ENCODE assay signal across 8 mouse cellular contexts in the genomic region with DNA sequence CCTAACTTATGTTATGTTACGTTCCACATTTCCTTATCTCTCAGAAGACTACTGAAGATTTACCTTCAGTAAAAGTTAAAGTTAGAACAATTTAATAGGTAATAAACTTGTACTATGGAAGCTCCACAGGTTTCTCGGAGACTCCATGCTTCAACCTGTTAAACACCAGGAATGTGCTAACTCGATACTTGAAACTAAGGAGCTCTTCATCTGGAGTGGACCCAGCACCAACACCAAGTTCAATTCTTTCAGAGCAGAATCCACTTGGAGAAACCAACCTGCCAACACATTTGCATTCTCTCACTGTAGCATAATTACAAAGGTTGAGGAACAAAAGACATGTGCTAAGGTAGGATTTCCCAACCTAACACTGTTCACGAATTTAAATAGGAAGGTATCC. TPM values are rescaled to one million over a fixed set of nuclear protein-coding genes. Genes with fewer than 3 reads are reported as not detected.
DNase-seq lines count a peak whose midpoint lies in the region; ATAC-seq and TF ChIP-seq lines count a peak whose summit lies in the region.

No protein-coding gene starts in this region.

- 53% methylated on average over 4 of the region's 4 CpGs for WGBS in lung, embryonic 14.5 days
- WGBS in forebrain, embryonic 13.5 days = 83% methylated on average over 4 of the region's 4 CpGs
- 75% methylated on average over 4 of the region's 4 CpGs for WGBS in limb, embryonic 11.5 days
- 77% methylated on average over 4 of the region's 4 CpGs for whole genome bisulfite sequencing in neural tube, embryonic 14.5 days

- intact Hi-C loops in left cerebral cortex, adult 2 months (cut with DNase I) = loop anchor here (10.0 kb wide), 1 partner anchor 410 kb away; no protein-coding TSS in a partner anchor

- no peak for ATAC-seq in lung, embryonic 14.5 days (ENCODE audit: insufficient read depth)
- ATAC-seq in forebrain, embryonic 13.5 days = no peak
- ATAC-seq in limb, embryonic 11.5 days (ENCODE audit: insufficient number of reproducible peaks, low FRiP score, low TSS enrichment, low read depth) = no peak
- ATAC-seq in neural tube, embryonic 14.5 days (ENCODE audit: low read depth) = no peak

- no peaks in the 10 kb centered on the region for H3K4me1 ChIP-seq in lung, embryonic 14.5 days (ENCODE audit: insufficient read depth)
- H3K4me1 ChIP-seq in forebrain, embryonic 13.5 days = peaks cover 18% of the 10 kb centered on the region
- H3K4me1 ChIP-seq in limb, embryonic 11.5 days (ENCODE audit: control insufficient read depth, insufficient read depth, low read length) = 0 out of 2 replicates have a peak, but pooled peaks cover 6% of the 10 kb centered on the region
- H3K4me1 ChIP-seq in neural tube, embryonic 14.5 days (ENCODE audit: control insufficient read depth, insufficient read depth, low read length) = peaks cover 16% of the 10 kb centered on the region

- H3K9ac ChIP-seq in lung, embryonic 14.5 days = 0 out of 2 replicates have a peak overlapping the region, but pooled peaks have one; percentile 13
- H3K9ac ChIP-seq in forebrain, embryonic 13.5 days = no peak overlapping the region
- no peak overlapping the region for H3K9ac ChIP-seq in limb, embryonic 11.5 days (ENCODE audit: low read length)
- no peak overlapping the region for H3K9ac ChIP-seq in neural tube, embryonic 14.5 days (replicated peaks; ENCODE audit: low read depth, low read length)

- peak overlapping the region; percentile 99 for H3K4me3 ChIP-seq in lung, embryonic 14.5 days (ENCODE audit: low read depth, low read length)
- peak overlapping the region; percentile 99 for H3K4me3 ChIP-seq in forebrain, embryonic 13.5 days
- H3K4me3 ChIP-seq in limb, embryonic 11.5 days (ENCODE audit: low read depth, low read length) = 0 out of 2 replicates have a peak overlapping the region, but pooled peaks have one; percentile 98
- H3K4me3 ChIP-seq in neural tube, embryonic 14.5 days (ENCODE audit: low read depth, low read length) = peak overlapping the region; percentile 96
- no peak overlapping the region for H3K4me3 ChIP-seq in left cerebral cortex, adult 2 months

- H3K4me2 ChIP-seq in lung, embryonic 14.5 days = peak overlapping the region; percentile 87
- H3K4me2 ChIP-seq in forebrain, embryonic 13.5 days = peak overlapping the region; percentile 79
- peak overlapping the region; percentile 12; the same call in 1 of the 2 replicates for H3K4me2 ChIP-seq in limb, embryonic 11.5 days (ENCODE audit: low read depth, severe bottlenecking)
- peak overlapping the region; percentile 52 for H3K4me2 ChIP-seq in neural tube, embryonic 14.5 days (ENCODE audit: low read depth, low read length)

- H3K36me3 ChIP-seq in lung, embryonic 14.5 days (ENCODE audit: insufficient read depth) = peaks cover 49% of the 10 kb centered on the region
- peaks cover 41% of the 10 kb centered on the region for H3K36me3 ChIP-seq in forebrain, embryonic 13.5 days (ENCODE audit: poor library complexity, severe bottlenecking)
- peaks cover 14% of the 10 kb centered on the region for H3K36me3 ChIP-seq in limb, embryonic 11.5 days (ENCODE audit: control insufficient read depth, insufficient read depth, low read length)
- peaks cover 32% of the 10 kb centered on the region for H3K36me3 ChIP-seq in neural tube, embryonic 14.5 days (ENCODE audit: control insufficient read depth, insufficient read depth, low read length)

- H3K27ac ChIP-seq in lung, embryonic 14.5 days (ENCODE audit: low read depth) = no peak overlapping the region
- H3K27ac ChIP-seq in forebrain, embryonic 13.5 days = no peak overlapping the region
- H3K27ac ChIP-seq in limb, embryonic 11.5 days (replicated peaks; ENCODE audit: low read depth, low read length) = no peak overlapping the region
- H3K27ac ChIP-seq in neural tube, embryonic 14.5 days (ENCODE audit: low read depth, low read length) = no peak overlapping the region
- H3K27ac ChIP-seq in left cerebral cortex, adult 2 months = no peak overlapping the region

- H3K27me3 ChIP-seq in lung, embryonic 14.5 days (ENCODE audit: insufficient read depth, low read length) = no peaks in the 10 kb centered on the region
- no peaks in the 10 kb centered on the region for H3K27me3 ChIP-seq in forebrain, embryonic 13.5 days
- H3K27me3 ChIP-seq in limb, embryonic 11.5 days (ENCODE audit: control insufficient read depth, insufficient read depth, low read length) = no peaks in the 10 kb centered on the region
- H3K27me3 ChIP-seq in neural tube, embryonic 14.5 days (ENCODE audit: control insufficient read depth, insufficient read depth, low read length) = 0 out of 2 replicates have a peak, but pooled peaks cover 2% of the 10 kb centered on the region

- no peak for TF ChIP-seq CTCF in lung, embryonic 14.5 days (IDR thresholded peaks at IDR 0.05; ENCODE audit: low read depth)
- no peak for TF ChIP-seq CTCF in left cerebral cortex, adult 2 months (IDR thresholded peaks at IDR 0.05)

- DNase-seq in lung, embryonic 14.5 days = no peak
- no peak for DNase-seq in lung, postnatal 14 days
- no peak for DNase-seq in limb, embryonic 11.5 days (ENCODE audit: low spot score)
- DNase-seq in right cerebral cortex, postnatal 36 days (ENCODE audit: low spot score in 2 of 2) = no peak
- DNase-seq in left cerebral cortex, adult 2 months (ENCODE audit: extremely low spot score in 1 of 2, low spot score in 2 of 2) = no peak
- DNase-seq in T-cell, adult 2 months (ENCODE audit: low spot score) = no peak

- H3K9me3 ChIP-seq in lung, embryonic 14.5 days (ENCODE audit: low read depth, low read length) = no peaks in the 10 kb centered on the region
- no peaks in the 10 kb centered on the region for H3K9me3 ChIP-seq in forebrain, embryonic 13.5 days (replicated peaks)
- no peaks in the 10 kb centered on the region for H3K9me3 ChIP-seq in limb, embryonic 11.5 days (ENCODE audit: control insufficient read depth, low read length)
- no peaks in the 10 kb centered on the region for H3K9me3 ChIP-seq in neural tube, embryonic 14.5 days (ENCODE audit: control insufficient read depth, low read length)

RNA-seq across cellular contexts. Expression of gene Btf3, which starts 1.7 kb away (rescaled TPM):
- polyA plus RNA-seq in lung, embryonic 14.5 days (2014; fragmentation: Nextera tagmentation; extraction: Ambion mirVana) = 746 and 761 TPM in 2 replicates
- 669 and 719 TPM in 2 replicates for polyA plus RNA-seq in forebrain, embryonic 13.5 days (2015; fragmentation: Nextera tagmentation; extraction: Ambion mirVana)
- 812 and 826 TPM in 2 replicates for polyA plus RNA-seq in limb, embryonic 11.5 days (2014; fragmentation: Nextera tagmentation; extraction: Ambion mirVana)
- 513 and 544 TPM in 2 replicates for polyA plus RNA-seq in neural tube, embryonic 14.5 days (2014; fragmentation: Nextera tagmentation; extraction: Ambion mirVana)
- 100 to 1,000 TPM; 160 to 170 TPM for total RNA-seq in left cerebral cortex, adult 2 months (2021)

RNA-seq across cellular contexts. Expression of gene Gm21976, which starts 35.4 kb away (rescaled TPM):
- polyA plus RNA-seq in lung, embryonic 14.5 days (2014; fragmentation: Nextera tagmentation; extraction: Ambion mirVana) = not detected in 2 replicates
- polyA plus RNA-seq in forebrain, embryonic 13.5 days (2015; fragmentation: Nextera tagmentation; extraction: Ambion mirVana) = not detected in 2 replicates
- polyA plus RNA-seq in limb, embryonic 11.5 days (2014; fragmentation: Nextera tagmentation; extraction: Ambion mirVana) = not detected in 2 replicates
- not detected in 2 replicates for polyA plus RNA-seq in neural tube, embryonic 14.5 days (2014; fragmentation: Nextera tagmentation; extraction: Ambion mirVana)
- total RNA-seq in left cerebral cortex, adult 2 months (2021) = not detected

RNA-seq across cellular contexts. Expression of gene Foxd1, which starts 38.9 kb away (rescaled TPM):
- polyA plus RNA-seq in lung, embryonic 14.5 days (2014; fragmentation: Nextera tagmentation; extraction: Ambion mirVana) = not detected in 2 replicates
- polyA plus RNA-seq in forebrain, embryonic 13.5 days (2015; fragmentation: Nextera tagmentation; extraction: Ambion mirVana) = 0.68 and 0.80 TPM in 2 replicates
- polyA plus RNA-seq in limb, embryonic 11.5 days (2014; fragmentation: Nextera tagmentation; extraction: Ambion mirVana) = 0.05 and 0.07 TPM in 2 replicates
- polyA plus RNA-seq in neural tube, embryonic 14.5 days (2014; fragmentation: Nextera tagmentation; extraction: Ambion mirVana) = 0.12 and 0.76 TPM in 2 replicates
- total RNA-seq in left cerebral cortex, adult 2 months (2021) = 1 to 10 TPM; 1.5 to 1.9 TPM

RNA-seq across cellular contexts. Expression of gene Ankra2, which starts 52.2 kb away (rescaled TPM):
- 19.8 and 21.2 TPM in 2 replicates for polyA plus RNA-seq in lung, embryonic 14.5 days (2014; fragmentation: Nextera tagmentation; extraction: Ambion mirVana)
- 43.3 and 45.8 TPM in 2 replicates for polyA plus RNA-seq in forebrain, embryonic 13.5 days (2015; fragmentation: Nextera tagmentation; extraction: Ambion mirVana)
- 17.3 and 18.4 TPM in 2 replicates for polyA plus RNA-seq in limb, embryonic 11.5 days (2014; fragmentation: Nextera tagmentation; extraction: Ambion mirVana)
- polyA plus RNA-seq in neural tube, embryonic 14.5 days (2014; fragmentation: Nextera tagmentation; extraction: Ambion mirVana) = 83.6 and 96.9 TPM in 2 replicates
- total RNA-seq in left cerebral cortex, adult 2 months (2021) = 10 to 100 TPM; 47.1 TPM

RNA-seq across cellular contexts. Expression of gene Utp15, which starts 52.3 kb away (rescaled TPM):
- polyA plus RNA-seq in lung, embryonic 14.5 days (2014; fragmentation: Nextera tagmentation; extraction: Ambion mirVana) = 38.3 and 40.9 TPM in 2 replicates
- 31.3 and 32.1 TPM in 2 replicates for polyA plus RNA-seq in forebrain, embryonic 13.5 days (2015; fragmentation: Nextera tagmentation; extraction: Ambion mirVana)
- 45.4 and 49.7 TPM in 2 replicates for polyA plus RNA-seq in limb, embryonic 11.5 days (2014; fragmentation: Nextera tagmentation; extraction: Ambion mirVana)
- polyA plus RNA-seq in neural tube, embryonic 14.5 days (2014; fragmentation: Nextera tagmentation; extraction: Ambion mirVana) = 32.1 and 34.4 TPM in 2 replicates
- total RNA-seq in left cerebral cortex, adult 2 months (2021) = 10 to 100 TPM; 22.2 to 23.0 TPM

Comparison
In these comparisons a context has a peak if more than half of its experiments do, and no peak if none do; other contexts are left out.
1. H3K4me2 ChIP-seq: peak in every context shown above with its lines; median percentile 87 in lung, embryonic 14.5 days; 79 in forebrain, embryonic 13.5 days; 52 in neural tube, embryonic 14.5 days; 12 in limb, embryonic 11.5 days.